Mouse (Mus musculus) spleen, postnatal 10 days (tissue): ENCODE measurements around the gene Rps6ka3.

ENCODE experiments used
- DNase-seq, 2 experiments: peaks; one replicate each; pipeline ENCODE4 v3.0.0; 2021 to 2022; ENCODE audit warnings: low spot score in 2 of 2

The Rps6ka3 gene

DNA sequence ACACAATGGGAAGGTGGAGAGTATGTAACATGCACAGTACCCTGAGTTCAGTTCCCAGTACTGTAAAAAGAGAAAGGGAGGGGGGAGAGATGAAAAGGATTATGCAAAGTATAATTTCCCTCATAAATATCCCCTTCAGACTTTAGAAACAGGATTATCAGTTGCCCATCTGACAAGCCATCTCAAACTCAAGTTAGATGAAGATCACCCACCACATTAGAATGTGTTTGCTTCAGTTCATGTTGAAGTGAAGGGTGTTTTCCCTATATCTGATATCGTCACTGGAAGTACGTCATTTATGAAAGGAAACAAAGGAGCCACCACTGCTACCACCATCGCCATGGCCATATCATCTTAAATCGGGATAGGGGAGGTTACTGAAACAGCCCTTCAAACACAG, at the start of gene Rps6ka3:
Gene Rps6ka3, plus strand, starts transcription at position 301 of the 400 bp plus-strand sequence.
- DNase-seq: no peak

DNA sequence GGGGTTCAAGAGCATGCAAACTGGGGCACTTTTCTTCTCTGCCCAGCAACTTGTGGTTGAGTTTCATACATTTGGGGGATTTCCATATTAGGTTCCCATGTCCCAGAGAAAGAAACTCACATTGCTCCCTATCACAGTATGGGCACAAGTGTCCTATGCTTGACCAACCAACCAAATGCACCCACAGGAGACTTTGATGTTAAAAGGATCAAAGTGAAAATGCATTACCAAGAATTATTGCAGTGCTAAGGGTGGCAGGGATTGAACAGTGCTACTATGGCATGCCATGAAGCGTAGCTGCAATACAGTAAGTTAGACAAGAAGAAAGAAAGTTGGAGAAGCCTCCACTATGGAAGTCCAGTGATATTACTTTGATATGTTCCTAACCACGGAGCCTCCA, 40.9 kb upstream of the Rps6ka3 start:
- no peak for DNase-seq

DNA sequence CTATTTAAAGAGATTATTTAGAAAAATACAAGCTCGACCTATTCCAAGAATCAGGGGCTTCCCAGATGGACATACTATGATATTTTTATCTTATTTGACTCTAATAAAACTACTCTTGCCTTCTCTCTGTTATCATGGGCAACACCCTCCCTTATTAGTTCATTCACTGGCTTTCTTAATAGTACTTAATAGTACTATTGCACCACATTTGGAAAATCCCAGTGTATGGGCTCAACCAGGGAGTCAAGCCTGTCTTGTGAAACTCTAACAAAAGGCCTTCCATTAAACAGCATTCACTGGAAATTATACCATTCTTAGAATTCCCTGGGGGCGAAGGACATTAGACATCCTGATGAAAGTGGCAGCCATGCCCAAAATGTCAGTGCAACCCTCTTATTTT, 38.5 kb upstream of the Rps6ka3 start:
- DNase-seq: no peak

DNA sequence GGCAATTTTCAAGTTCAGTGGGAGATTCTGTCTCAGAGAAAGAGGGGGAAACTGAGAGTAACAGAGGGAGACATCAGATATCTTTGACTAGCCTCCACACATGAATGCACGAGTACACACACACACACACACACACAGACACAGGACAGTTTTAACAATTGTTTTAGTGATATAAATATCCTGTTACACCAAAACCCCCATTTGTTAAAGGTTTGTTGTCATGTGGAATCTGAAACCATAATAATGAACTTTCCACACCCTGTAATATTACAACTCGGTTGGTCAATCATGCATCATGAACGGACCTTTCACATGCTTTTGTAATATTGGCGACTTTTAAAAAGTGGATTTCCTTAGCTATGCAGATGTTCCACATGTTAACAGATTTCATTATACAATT, 18.5 kb upstream of the Rps6ka3 start:
- DNase-seq: no peak

DNA sequence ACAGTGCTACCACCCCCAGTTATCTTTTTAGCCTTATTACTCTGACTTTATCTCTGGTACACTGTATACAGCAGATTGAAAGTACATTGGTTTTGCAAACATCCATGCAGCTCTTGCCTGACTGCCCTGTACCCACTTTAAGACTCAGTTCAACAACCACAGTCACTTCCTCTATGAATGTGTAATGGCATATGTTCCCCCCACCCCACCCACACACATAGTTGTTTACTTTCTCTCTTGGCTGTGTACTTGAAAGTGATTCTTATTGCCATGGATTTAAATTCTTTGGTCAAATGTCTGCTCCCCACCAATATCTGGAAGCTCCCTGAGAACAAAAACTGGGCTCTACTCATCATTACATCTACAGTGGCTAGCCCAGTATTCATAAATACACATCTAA, 10.6 kb upstream of the Rps6ka3 start:
- peak in 1 of 2 experiments; percentile 16 for DNase-seq

DNA sequence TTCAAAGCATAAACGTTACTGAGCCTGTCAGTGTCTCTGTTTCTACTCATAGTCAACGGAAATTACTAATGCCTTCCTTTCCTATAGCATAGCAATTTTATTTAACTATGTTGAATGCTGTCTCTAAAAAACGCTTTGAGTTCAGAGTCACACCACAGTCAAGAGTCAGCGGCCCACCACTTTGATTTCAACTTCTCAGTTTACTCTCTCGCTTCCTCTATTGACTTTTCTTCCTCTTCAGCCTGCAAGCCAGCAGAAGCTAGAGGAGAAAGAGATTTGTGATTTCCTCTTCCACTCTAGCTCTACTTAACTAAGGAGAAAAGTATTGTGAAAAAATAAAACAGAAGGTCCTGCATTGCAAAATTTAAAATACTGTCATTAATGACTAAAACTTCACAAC, 10.0 kb upstream of the Rps6ka3 start:
- peak in 1 of 2 experiments; percentile 24 for DNase-seq

DNA sequence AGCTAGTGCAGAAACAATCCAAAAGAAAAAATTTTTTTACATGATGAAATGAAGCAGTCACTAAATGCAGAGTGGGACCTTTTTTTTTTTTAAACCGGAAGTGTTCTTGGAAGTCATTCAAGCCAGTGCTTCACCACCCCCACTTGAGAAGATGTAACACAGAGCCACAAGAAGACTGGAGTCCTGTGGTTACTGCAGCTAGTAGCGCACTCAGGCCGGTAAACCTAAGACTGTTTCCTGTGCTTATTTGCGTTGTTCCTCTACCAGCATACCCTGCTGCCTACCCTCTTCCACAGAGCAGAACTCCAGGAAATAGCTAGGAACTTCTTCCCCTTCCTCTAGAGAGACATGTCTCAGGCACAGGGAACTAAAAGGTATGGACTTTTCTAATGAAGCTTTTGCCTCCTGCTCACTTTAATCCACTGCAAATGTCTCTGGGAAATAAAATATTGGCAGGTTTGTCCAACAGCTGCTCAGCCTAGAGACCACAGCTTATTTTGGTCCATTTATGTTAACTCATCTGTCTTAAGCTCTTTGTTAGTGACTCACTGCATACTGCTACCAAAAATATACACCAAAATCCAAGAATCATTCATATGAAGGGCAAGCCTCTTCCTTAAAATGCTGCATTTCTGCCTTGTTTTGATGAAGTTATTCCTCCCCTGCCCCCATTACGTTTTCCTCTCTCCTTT, 931 bp downstream of the Rps6ka3 start:
- DNase-seq: peak in 1 of 2 experiments; percentile 13

DNA sequence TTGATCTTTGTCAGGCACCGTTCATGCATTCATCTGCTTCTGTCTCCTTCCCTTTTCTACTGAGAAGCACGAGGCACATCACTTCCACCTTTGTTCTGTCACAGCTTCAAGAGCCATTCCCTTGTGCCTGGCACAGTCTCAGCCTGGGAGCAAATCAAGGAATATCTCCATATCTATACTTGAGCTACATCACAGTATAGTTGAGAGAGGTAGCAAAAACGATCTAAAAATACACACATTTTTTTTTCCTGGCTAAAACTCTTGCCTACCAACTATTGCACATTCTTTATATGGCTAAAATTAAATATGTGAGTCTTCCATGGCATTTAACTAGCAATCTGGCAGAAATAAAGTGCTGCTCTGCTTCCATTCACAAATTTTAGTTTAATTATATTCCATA, 5.1 kb downstream of the Rps6ka3 start:
- no peak for DNase-seq

DNA sequence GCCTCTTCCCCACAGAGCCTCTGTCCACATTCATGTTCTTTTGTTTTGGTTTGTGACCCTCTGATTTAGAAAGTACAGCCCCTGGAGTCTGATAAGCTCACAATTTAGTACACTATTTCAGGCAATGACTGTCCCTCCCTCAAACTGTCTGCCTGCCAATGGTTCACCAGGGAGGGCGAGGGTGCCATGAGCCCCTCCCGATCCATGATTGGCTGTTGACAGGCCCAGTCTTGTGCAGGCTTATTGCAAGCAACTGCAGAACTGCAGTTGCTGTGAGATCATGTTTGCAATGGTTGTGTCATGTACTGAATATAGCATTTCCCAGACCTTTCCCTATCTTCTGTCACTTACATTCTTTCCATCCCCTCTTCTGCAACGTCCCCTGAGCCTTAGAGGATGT, 12.4 kb downstream of the Rps6ka3 start:
- no peak for DNase-seq

DNA sequence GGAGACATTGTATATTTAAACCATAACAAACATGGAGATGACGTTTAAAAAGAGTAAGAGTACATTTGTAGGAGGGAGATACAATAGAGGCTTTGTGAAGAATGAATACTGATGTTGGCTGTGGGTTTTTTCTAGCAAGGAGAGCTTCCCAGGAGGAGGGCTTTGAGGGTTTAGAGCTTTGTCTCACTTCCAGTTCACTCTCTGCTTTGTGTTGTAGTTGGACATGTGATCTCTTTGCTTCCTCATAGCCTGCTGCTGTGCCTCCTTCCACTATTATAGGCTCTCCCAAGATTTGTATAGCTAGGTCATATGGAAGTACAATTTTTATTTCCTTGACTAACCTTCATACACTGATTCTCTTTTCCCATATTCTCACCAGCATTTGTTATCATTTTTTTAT, 27.2 kb downstream of the Rps6ka3 start:
- DNase-seq: no peak

DNA sequence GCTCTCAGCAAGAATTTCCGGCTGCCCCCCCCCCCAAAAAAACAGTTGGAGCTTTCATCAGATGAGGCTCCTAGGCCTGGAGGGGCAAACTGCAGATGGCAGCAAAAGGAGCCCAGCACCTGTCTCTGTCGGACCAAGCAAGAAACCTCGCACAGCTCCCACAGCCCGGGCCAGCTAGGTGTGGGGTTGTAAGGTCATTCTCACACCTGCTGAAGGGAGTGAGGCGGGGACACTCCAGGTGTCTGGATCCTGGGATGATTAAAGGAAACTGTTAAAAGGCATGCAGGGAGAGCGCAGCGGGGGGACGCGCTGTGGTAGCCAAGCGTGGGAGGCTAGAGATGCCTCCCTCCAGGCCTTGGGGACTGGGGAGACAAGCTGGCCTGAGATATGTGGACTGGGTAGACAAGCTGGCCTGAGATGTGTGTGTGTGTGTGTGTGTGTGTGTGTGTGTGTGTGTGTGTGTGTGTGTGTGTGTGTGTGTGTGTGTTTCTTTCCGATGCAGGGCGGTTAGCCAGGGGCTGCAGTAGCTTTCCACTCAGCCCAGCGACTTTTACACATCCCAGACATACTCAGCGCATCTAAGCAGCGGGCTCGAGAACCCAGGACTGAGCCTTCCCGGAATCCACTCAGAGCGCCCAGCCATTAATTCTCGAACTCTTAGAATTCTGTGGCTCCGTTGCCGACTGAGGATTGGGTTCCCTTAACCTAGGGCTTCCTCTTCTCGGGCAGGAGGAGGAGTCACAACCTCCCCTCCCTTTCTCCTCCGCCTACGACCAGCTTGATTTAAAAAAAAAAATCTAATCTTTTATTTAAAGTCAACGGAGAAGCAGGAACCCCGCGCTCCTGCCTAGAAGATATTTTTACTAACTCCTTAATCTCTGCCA, 44.1 kb downstream of the Rps6ka3 start:
- peak; percentile 20 to 48 for DNase-seq

DNA sequence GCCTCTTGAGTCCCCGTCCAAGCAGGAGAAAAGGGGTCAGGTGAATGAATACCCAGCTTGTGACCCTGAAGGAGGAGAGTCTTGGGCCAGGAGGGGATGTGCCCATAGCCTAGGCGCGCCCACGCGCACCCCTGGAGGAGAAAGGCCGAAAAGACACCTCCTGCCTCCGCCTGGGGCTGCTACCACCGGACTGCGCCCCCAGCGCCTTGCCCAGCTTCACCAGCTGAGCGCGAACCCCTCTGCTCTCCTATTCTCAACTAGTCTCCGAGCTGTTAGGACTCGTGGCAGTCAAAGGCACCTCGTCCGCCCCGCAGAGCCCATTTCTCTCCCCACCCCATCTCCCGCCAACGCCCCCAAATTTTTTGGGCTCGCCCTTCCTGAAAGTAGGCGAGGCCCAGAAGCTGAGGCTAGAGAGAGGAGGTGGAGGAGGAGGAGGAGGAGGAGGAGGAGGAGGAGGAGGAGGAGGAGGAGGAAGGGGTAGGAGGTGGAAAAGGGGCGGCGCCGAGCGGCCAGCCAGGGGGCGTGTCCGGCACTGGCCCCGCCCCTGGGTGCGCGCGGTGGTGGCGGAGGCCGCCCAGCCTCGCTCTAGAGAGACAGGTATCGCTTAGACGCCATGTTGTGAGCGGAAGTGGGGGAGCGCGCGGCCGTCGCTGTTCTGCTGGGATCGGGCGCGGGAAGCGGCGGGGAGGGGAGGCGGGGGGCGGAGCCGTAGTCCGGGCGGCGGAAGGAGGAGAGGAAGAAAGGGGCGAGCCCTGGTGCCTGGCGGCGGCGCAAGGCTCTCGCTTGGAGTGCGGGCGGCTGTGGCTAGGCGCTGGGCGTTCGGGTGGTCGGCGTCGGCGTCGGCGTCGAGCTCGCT, 45.2 kb downstream of the Rps6ka3 start:
- DNase-seq: peak; percentile 69 to 88

DNA sequence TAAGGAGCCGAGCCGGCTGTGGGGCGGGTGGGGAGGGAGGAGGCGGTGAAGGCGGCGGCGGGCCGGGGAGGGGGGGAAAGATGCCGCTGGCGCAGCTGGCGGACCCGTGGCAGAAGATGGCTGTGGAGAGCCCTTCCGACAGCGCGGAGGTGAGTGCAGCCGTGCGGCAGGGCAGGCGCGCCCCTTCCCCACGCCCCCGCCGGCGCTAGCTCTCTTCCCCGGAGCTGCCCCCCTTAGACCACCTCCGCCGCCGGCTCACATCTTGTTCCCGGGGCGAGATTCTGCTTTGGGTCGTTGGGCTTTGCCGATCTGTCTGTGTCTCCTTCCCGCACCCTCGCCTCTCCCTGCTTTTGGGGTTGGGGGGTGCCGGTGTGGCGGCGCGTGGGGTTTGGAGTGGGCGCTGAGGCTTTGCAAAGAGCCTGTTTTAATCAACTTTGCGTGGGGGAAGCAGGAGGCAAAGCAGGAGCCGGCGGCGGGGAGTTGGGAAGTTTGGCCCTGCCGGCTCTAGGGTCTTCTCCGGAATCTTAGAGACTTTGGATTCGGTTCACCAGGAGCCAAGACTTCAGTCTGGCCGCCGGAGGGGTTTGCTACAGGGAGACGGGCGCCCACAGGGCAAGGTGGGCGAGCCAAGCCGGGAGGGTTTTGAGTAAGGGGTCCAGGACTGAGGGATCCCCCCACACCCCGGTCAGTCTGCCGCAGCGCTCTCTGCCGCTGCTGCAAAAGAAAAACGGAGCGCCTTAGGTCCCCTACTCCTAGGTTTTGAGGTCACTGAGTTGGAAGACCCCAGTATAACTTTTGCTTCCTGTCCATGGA, 46.1 kb downstream of the Rps6ka3 start:
- peak; percentile 21 to 40 for DNase-seq

DNA sequence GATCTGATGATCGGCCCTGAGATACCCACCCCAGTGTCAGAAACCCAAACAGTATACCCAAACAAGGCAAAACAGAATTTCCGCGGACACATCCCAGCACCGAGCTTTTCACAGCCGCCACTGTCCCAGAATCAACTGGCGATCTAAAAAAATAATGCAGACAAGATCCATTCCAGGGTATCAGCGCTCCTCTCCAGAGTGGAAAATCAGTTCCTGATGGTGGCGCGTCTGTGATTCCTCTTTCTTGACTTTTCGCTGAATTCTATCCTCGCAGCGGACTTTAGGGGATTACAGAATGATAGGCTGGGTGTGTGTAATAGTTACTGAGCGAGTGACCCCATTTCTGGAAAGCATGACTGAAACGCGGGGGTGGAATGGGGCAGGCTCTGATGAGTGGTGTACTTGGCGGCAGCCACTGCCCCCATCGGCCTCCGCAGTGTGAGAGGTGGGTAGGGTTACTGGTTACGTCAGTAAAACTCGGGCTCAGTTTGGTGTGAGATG, 46.9 kb downstream of the Rps6ka3 start:
- DNase-seq: peak; percentile 10 to 33

DNA sequence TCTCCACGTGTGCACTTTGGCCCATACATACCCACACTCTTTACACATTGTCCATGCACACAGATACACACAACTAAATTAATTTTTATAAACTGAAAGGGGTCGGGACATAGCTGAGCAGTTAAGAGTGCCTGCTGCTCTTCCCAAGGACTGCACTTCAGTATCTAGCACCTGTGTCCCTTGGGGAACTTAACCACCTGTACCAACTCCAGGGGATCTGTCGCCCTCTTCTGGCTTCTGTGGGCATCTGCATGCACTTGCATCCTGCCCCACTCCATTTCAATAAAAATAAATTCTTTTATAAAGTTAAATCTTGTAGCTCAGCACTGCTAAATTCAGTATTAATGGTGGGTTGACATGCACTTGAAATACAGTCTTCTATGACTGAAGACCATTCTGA, 54.6 kb downstream of the Rps6ka3 start:
- peak in 1 of 2 experiments; percentile 40 for DNase-seq

DNA sequence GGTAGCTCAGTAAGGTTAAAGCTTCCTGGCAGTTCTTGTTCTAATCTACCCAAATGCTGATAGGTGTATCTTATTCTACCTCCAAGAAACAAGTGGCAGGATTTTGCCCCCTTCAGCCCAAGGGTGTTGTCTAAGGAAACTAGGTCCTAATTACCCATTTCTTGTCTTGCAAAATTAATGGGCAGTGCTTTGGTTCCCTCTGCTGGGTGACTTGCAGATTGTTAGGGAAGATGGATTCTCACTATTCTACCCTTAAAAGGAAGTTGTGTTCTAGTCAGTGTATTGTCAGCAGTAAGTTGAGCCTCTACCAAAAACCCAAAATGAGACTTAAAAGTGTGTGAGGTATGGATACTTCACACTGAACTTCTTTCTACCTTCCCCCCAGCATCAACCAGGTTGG, 59.0 kb downstream of the Rps6ka3 start:
- DNase-seq: peak in 1 of 2 experiments; percentile 37

DNA sequence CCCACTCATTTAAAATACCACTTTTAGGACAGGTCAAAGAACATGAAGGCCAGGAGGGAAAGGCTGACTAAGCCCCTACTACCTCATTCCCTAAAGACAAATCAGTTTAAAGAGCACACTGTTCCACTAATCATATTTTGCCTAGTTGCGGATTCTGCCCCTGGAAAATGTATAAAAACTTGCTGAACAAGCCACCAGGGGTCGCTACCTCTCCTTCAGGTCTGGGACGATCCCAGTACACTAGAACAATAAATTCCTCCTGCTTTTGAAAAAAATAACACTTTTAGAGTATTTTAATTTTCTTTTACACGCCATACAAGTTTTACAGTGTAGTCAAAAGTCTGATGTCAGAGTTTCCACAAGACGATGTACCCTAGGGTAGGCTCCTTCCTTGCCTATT, 76.7 kb downstream of the Rps6ka3 start:
- DNase-seq: peak in 1 of 2 experiments; percentile 20

DNA sequence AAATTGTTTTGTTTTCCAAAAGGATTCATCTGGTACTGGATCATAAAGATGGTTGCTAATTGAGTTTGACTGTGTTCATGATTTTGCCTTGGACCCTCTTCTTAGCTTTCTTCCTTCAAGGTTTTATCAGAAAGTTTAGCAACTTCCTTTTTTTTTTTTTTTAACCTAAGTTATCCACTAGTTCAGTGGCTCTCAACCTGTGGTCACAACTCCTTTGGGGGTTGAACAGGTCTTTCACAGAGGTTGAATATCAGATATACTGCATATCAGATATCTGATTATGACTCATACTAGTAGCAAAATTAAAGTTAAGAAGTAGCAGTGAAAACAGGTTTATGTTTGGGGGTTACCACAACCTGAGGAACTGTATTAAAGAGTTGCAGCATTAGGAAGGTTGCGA, 85.8 kb downstream of the Rps6ka3 start:
- no peak for DNase-seq

DNA sequence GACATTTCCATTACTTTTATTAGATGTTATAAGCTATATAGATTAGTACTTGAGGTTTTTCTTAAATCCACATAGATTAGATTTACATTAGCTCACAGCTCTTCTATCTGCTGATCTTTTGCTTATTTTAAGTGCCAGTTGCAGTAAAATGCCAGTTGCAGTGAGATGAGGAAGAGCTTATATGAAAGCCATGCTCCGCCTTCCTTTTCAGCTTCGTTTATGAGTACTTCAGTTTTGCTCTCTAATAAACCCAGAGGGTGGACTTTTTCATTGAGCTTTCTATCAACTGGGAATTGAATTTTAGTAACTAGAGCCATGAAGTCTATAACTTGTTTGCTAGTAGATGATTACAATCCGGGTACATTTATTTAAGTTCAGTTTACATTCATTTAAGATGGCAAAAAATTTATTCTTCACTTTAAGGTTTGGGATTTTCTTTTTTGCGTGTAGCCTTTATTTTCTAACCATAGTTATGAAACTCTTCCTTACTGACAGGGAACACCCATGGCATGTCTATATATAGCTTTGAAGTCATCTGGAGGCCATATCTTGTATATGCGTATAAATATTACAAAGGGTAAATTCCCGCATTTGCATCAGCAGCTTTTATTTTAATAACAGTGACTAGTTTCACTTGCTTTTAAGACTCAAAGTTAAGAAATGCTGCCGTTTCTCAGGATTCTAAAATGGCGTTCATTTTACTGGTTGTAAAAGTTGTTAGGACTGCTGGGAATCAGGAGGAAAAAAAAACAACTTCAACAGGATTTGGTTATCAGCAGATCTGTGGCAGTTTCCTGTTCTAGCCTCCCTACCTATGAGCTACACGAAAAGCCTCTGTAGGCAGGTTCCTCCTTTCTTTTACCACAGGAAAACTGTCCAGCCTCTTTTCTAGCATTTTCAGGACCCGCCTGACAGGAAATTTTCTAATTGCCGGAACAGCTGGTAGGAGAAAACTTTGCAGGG, 92.5 kb downstream of the Rps6ka3 start:
- no peak for DNase-seq

DNA sequence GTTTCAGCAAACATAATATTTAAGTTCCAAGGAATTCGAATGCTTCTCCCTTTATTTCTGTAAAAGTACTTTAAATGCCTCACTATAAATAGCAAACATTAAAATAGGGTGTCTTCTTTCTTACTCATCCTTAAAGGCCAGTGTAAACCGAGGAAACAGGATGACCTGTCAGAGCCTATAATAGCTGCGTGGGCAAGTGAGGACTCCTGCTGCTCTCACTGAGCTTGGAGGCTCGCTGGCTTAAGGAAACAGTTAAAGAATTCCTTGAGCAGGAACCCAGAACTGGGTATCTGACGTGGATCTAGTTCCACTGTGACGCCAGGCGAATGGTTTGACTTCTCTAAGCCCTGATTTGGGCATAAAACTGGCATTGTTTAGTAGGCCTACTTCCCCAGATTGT, 105.2 kb downstream of the Rps6ka3 start:
- DNase-seq: no peak
